Mouse (Mus musculus) CH12.LX (cell line): ENCODE data around the gene Kng2.
"Not testable (repeated sequence)": the region's sequence is repeated elsewhere in the genome, so short reads cannot be mapped to it uniquely, and the experiment has no call there.

Experiments
- CTCF ChIP-seq, 2 experiments: IDR thresholded peaks in 1 of 2; conservative IDR thresholded peaks in 1 of 2; 2 replicates each; pipeline ENCODE4 v1.5.1; 2011 to 2012; ENCODE audit warnings: low read depth in 2 of 2, low read length in 2 of 2, improper control_type of control experiment in 1 of 2, inconsistent platforms in 1 of 2, mild to moderate bottlenecking in 1 of 2, moderate library complexity in 1 of 2
- EP300 ChIP-seq: IDR thresholded peaks from 2 replicates; pipeline ENCODE4 v1.6.1; 2011; ENCODE audit warnings: low read length, improper control_type of control experiment
- GABPA ChIP-seq: IDR thresholded peaks from 2 replicates; pipeline ENCODE4 v1.6.1; 2012; ENCODE audit warnings: low read depth, low read length, improper control_type of control experiment, inconsistent platforms; ENCODE audit not compliant: insufficient replicate concordance
- HCFC1 ChIP-seq: IDR thresholded peaks from 2 replicates; pipeline ENCODE4 v1.6.1; 2012; ENCODE audit warnings: low read depth, mild to moderate bottlenecking, inconsistent platforms, low read length, improper control_type of control experiment
- MYC ChIP-seq: IDR thresholded peaks from 2 replicates; pipeline ENCODE4 v1.6.1; 2011; ENCODE audit warnings: low read depth, mild to moderate bottlenecking, improper control_type of control experiment, low read length
- POLR2A ChIP-seq: IDR thresholded peaks from 2 replicates; pipeline ENCODE4 v1.6.1; 2011; ENCODE audit warnings: low read depth, mild to moderate bottlenecking, improper control_type of control experiment, low read length
- POLR2AphosphoS2 ChIP-seq: IDR thresholded peaks from 2 replicates; pipeline ENCODE4 v1.6.1; 2011; ENCODE audit warnings: low read depth, low read length, improper control_type of control experiment
- SIN3A ChIP-seq: IDR thresholded peaks from 2 replicates; pipeline ENCODE4 v1.6.1; 2012; ENCODE audit warnings: low read length, improper control_type of control experiment, inconsistent platforms

- TF ChIP-seq POLR2A; POLR2AphosphoS2; MYC; CTCF (conservative IDR thresholded peaks at IDR 0.05 in 1 of 2, IDR thresholded peaks at IDR 0.05 in 1 of 2; ENCODE audit: low read depth in 2 of 2, low read length in 2 of 2); GABPA; SIN3A; EP300; HCFC1: not testable (repeated sequence)
These were observed 30.3 kb upstream of the Kng2 start for GRCm38 (mm10) chr16:23059630-23060029.
